Comparison of ENCODE assay signal across 9 mouse cellular contexts in genomic region chr19:36348801-36349486, GRCm38 (mm10). TPM values are rescaled to one million over a fixed set of nuclear protein-coding genes. Genes with fewer than 3 reads are reported as not detected.
DNase-seq lines count a peak whose midpoint lies in the region; ATAC-seq and TF ChIP-seq lines count a peak whose summit lies in the region.
"Had no signal": no experiment of that assay in that cellular context is flagged by ENCODE, and none has a peak within 500 bp of the region (broad histone marks: within the 10 kb centered on the region; RNA-seq: fewer than 3 reads in every experiment).

No protein-coding gene starts in this region.

- under 1% methylated on average over 85 of the region's 85 CpGs for WGBS in heart, embryonic 12.5 days
- under 1% methylated on average over 75 of the region's 85 CpGs for WGBS in kidney, embryonic 16.5 days
- WGBS in midbrain, postnatal 0 days, result under 1% methylated on average over 74 of the region's 85 CpGs

- H3K4me2 ChIP-seq in heart, embryonic 12.5 days, result peak overlapping the region; percentile 85
- peak overlapping the region; percentile 100 for H3K4me2 ChIP-seq in kidney, embryonic 16.5 days (replicated peaks; ENCODE audit: low read depth, low read length)
- peak overlapping the region; percentile 69 for H3K4me2 ChIP-seq in midbrain, postnatal 0 days (ENCODE audit: low read depth, low read length, poor library complexity, severe bottlenecking)

- peak overlapping the region; percentile 23; the same call in 1 of the 2 replicates for H3K27ac ChIP-seq in embryonic fibroblast, embryonic 13.5 days (ENCODE audit: insufficient read depth, low read length)
- peak overlapping the region; percentile 57 for H3K27ac ChIP-seq in heart, embryonic 12.5 days (ENCODE audit: poor library complexity, severe bottlenecking)
- no peak overlapping the region for H3K27ac ChIP-seq in kidney, embryonic 16.5 days (ENCODE audit: low read length)
- H3K27ac ChIP-seq in midbrain, postnatal 0 days (ENCODE audit: low read depth, low read length), result no peak overlapping the region

- H3K4me3 ChIP-seq in embryonic fibroblast, embryonic 13.5 days (ENCODE audit: insufficient read depth, low read length), result peak overlapping the region; percentile 73
- H3K4me3 ChIP-seq in heart, embryonic 12.5 days, result peak overlapping the region; percentile 76
- H3K4me3 ChIP-seq in kidney, embryonic 16.5 days (ENCODE audit: low read length), result peak overlapping the region; percentile 78
- H3K4me3 ChIP-seq in midbrain, postnatal 0 days (ENCODE audit: low read depth, low read length), result peak overlapping the region; percentile 47

- peak overlapping the region; percentile 79 for H3K9ac ChIP-seq in heart, embryonic 12.5 days
- peak overlapping the region; percentile 65 for H3K9ac ChIP-seq in kidney, embryonic 16.5 days (replicated peaks; ENCODE audit: low read length)
- H3K9ac ChIP-seq in midbrain, postnatal 0 days (replicated peaks; ENCODE audit: low read length, poor library complexity, severe bottlenecking), result peak overlapping the region; percentile 37

- no peaks in the 10 kb centered on the region; the same call in 1 of the 2 replicates for H3K4me1 ChIP-seq in embryonic fibroblast, embryonic 13.5 days (ENCODE audit: control insufficient read depth, insufficient read depth, low read length)
- H3K4me1 ChIP-seq in heart, embryonic 12.5 days (replicated peaks), result no peaks in the 10 kb centered on the region; the same call in 1 of the 2 replicates
- H3K4me1 ChIP-seq in kidney, embryonic 16.5 days (ENCODE audit: insufficient read depth, low read length), result no peaks in the 10 kb centered on the region
- H3K4me1 ChIP-seq in midbrain, postnatal 0 days (ENCODE audit: insufficient read depth, low read length), result peaks cover 10% of the 10 kb centered on the region; the same call in 1 of the 2 replicates

- H3K9me3 ChIP-seq in heart, embryonic 12.5 days (replicated peaks), result no peaks in the 10 kb centered on the region; the same call in 1 of the 2 replicates
- no peaks in the 10 kb centered on the region for H3K9me3 ChIP-seq in kidney, embryonic 16.5 days (ENCODE audit: low read length)
- no peaks in the 10 kb centered on the region for H3K9me3 ChIP-seq in midbrain, postnatal 0 days (ENCODE audit: low read length)

- H3K27me3 ChIP-seq in heart, embryonic 12.5 days (replicated peaks), result peaks cover 11% of the 10 kb centered on the region
- peaks cover 48% of the 10 kb centered on the region for H3K27me3 ChIP-seq in kidney, embryonic 16.5 days (ENCODE audit: insufficient read depth, low read length)
- peaks cover 20% of the 10 kb centered on the region for H3K27me3 ChIP-seq in midbrain, postnatal 0 days (ENCODE audit: insufficient read depth, low read length)

- TF ChIP-seq POLR2A in embryonic fibroblast, embryonic 13.5 days (IDR thresholded peaks at IDR 0.05; ENCODE audit: low read depth, low read length), result no peak

- no peak for TF ChIP-seq CTCF in embryonic fibroblast, embryonic 13.5 days (IDR thresholded peaks at IDR 0.05; ENCODE audit: borderline replicate concordance, insufficient read depth, low read length)
- no peak for TF ChIP-seq CTCF in midbrain, postnatal 0 days (IDR thresholded peaks at IDR 0.05)

- ATAC-seq in heart, embryonic 12.5 days (ENCODE audit: insufficient number of reproducible peaks, low FRiP score), result peak; percentile 74
- peak; percentile 69 for ATAC-seq in kidney, embryonic 16.5 days (ENCODE audit: low FRiP score, low TSS enrichment)
- ATAC-seq in midbrain, postnatal 0 days (ENCODE audit: low FRiP score), result peak; percentile 79

- DNase-seq in 3134 (ENCODE audit: extremely low read depth, insufficient read length, low spot score) (peak; percentile 90), liver (peak; percentile 24)
- peak; percentile 16 to 29 for DNase-seq in adrenal gland, postnatal 4 days (ENCODE audit: low spot score in 2 of 2)
- DNase-seq in midbrain, postnatal 0 days (ENCODE audit: low spot score), result peak; percentile 48
- peak; percentile 14 to 19 for DNase-seq in spleen, postnatal 14 days (ENCODE audit: low spot score in 2 of 2)

- H3K36me3 ChIP-seq in heart, embryonic 12.5 days, result no peaks in the 10 kb centered on the region
- H3K36me3 ChIP-seq in kidney, embryonic 16.5 days (ENCODE audit: insufficient read depth, low read length), result no peaks in the 10 kb centered on the region
- H3K36me3 ChIP-seq in midbrain, postnatal 0 days (ENCODE audit: insufficient read depth, low read length), result no peaks in the 10 kb centered on the region
- H3K36me3 ChIP-seq: G1E had no signal

RNA-seq across cellular contexts. Expression of gene Pcgf5, which starts 0.8 kb away (rescaled TPM):
- total RNA-seq in adrenal gland, postnatal 4 days (2021), result 10 to 100 TPM; 21.7 to 25.3 TPM
- polyA plus RNA-seq in embryonic fibroblast, embryonic 13.5 days (2011; ENCODE audit: insufficient read length, low read depth, missing spikeins), result 12.0 and 12.4 TPM in 2 replicates
- 50.0 and 54.1 TPM in 2 replicates for polyA plus RNA-seq in heart, embryonic 12.5 days (2016; fragmentation: Nextera tagmentation; extraction: Ambion mirVana)
- polyA plus RNA-seq in kidney, embryonic 16.5 days (2015; fragmentation: Nextera tagmentation; extraction: Ambion mirVana), result 6.9 and 9.2 TPM in 2 replicates
- 4.1 and 6.0 TPM in 2 replicates for total RNA-seq in midbrain, postnatal 0 days (2014; rRNA removed)
- polyA plus RNA-seq in midbrain, postnatal 0 days (2015; fragmentation: Nextera tagmentation; extraction: Ambion mirVana), result 6.4 and 7.0 TPM in 2 replicates

Comparison
In these comparisons a context has a peak if more than half of its experiments do, and no peak if none do; other contexts are left out.
1. DNase-seq: peak in every context shown above with its lines; median percentile 90 in 3134; 48 in midbrain, postnatal 0 days; 24 in liver; 22 in adrenal gland, postnatal 4 days; 16 in spleen, postnatal 14 days.
2. H3K27ac ChIP-seq: peak in embryonic fibroblast, embryonic 13.5 days (single experiment) and heart, embryonic 12.5 days (single experiment); none in kidney, embryonic 16.5 days (single experiment) and midbrain, postnatal 0 days (single experiment).
3. Peak in every context shown above with its lines, with median percentiles within 50 percentile points of each other: H3K4me3 ChIP-seq, ATAC-seq, H3K4me2 ChIP-seq and H3K9ac ChIP-seq.